Mouse (Mus musculus): ENCODE measurements around the gene Rccd1. TPM values are rescaled to one million over a fixed set of nuclear protein-coding genes. Genes with fewer than 3 reads are reported as not detected.

Rccd1 gene
- total RNA-seq, 4 experiments from 2014 or later, result 9.5 to 21.8 (median 14.6) TPM

- no peak for DNase-seq
Measured at GRCm38 (mm10) chr7:80298754-80299153, 25.5 kb downstream of the Rccd1 start.

GRCm38 (mm10) chr7:80297041-80297440 lies 27.2 kb downstream of the Rccd1 start:
- no peak for DNase-seq

GRCm38 (mm10) chr7:80296462-80296861 lies 27.8 kb downstream of the Rccd1 start:
- DNase-seq, result no peak

- DNase-seq, result no peak
Measured at GRCm38 (mm10) chr7:80294764-80295648, 29.2 kb downstream of the Rccd1 start.

- DNase-seq, result peak; percentile 99
Measured at GRCm38 (mm10) chr7:80294062-80294763, 30.0 kb downstream of the Rccd1 start, which contains the start of gene Prc1. Gene Prc1, plus strand, starts transcription at chr7:80294450.

GRCm38 (mm10) chr7:80287736-80288135 lies 36.5 kb downstream of the Rccd1 start:
- DNase-seq, result no peak

GRCm38 (mm10) chr7:80285725-80286124 lies 38.5 kb downstream of the Rccd1 start:
- no peak for DNase-seq

- no peak for DNase-seq
Measured at GRCm38 (mm10) chr7:80284391-80284790, 39.9 kb downstream of the Rccd1 start.

- DNase-seq, result no peak
Measured at GRCm38 (mm10) chr7:80283226-80283918, 40.9 kb downstream of the Rccd1 start.

- DNase-seq, result peak; percentile 25
Measured at GRCm38 (mm10) chr7:80281646-80282045, 42.6 kb downstream of the Rccd1 start.

- no peak for DNase-seq
Measured at GRCm38 (mm10) chr7:80280998-80281397, 43.3 kb downstream of the Rccd1 start.

GRCm38 (mm10) chr7:80280032-80280431 lies 44.2 kb downstream of the Rccd1 start:
- no peak for DNase-seq

GRCm38 (mm10) chr7:80276374-80276773 lies 47.9 kb downstream of the Rccd1 start:
- DNase-seq, result no peak

GRCm38 (mm10) chr7:80273456-80273855 lies 50.8 kb downstream of the Rccd1 start:
- DNase-seq, result peak; percentile 32

- DNase-seq, result peak; percentile 54
Measured at GRCm38 (mm10) chr7:80269751-80270255, 54.5 kb downstream of the Rccd1 start.

GRCm38 (mm10) chr7:80268897-80269750 lies 55.1 kb downstream of the Rccd1 start, which contains the start of gene Vps33b:
Gene Vps33b, plus strand, starts transcription at chr7:80269649.
- peak; percentile 94 for DNase-seq

- no peak for DNase-seq
Measured at GRCm38 (mm10) chr7:80267764-80268163, 56.5 kb downstream of the Rccd1 start.

GRCm38 (mm10) chr7:80264606-80265005 lies 59.6 kb downstream of the Rccd1 start:
- peak; percentile 56 for DNase-seq

- no peak for DNase-seq
Measured at GRCm38 (mm10) chr7:80261372-80261990, 62.8 kb downstream of the Rccd1 start.

GRCm38 (mm10) chr7:80260625-80261371 lies 63.5 kb downstream of the Rccd1 start, which contains the start of gene Ngrn:
Gene Ngrn, plus strand, starts transcription at chr7:80261215.
- peak; percentile 78 for DNase-seq

Measured in adrenal gland, adult 8-10 months (tissue).